Mouse (Mus musculus) kidney, embryonic 14.5 days (tissue): ENCODE results near the gene Htatip2. TPM values are rescaled to one million over a fixed set of nuclear protein-coding genes. Genes with fewer than 3 reads are reported as not detected.

Experiments used
- ATAC-seq: fragments of 200-750 bp; cut with Nextera tagmentation; 2 replicates; pipeline ENCODE4 v1.8.0; 2017; ENCODE audit warnings: moderate number of reproducible peaks, mild to moderate bottlenecking, moderate TSS enrichment, moderate library complexity; ENCODE audit not compliant: low FRiP score, low TSS enrichment
- H3K27ac ChIP-seq: fragments of 300-500 bp; sonication (generic); 2 replicates; pipeline ENCODE4 v1.5.1; 2014; ENCODE audit warnings: low read depth, mild to moderate bottlenecking, low read length, moderate library complexity, mixed read lengths
- H3K27me3 ChIP-seq: fragments of 300-500 bp; sonication (generic); 2 replicates; pipeline ENCODE4 v1.6.1; 2014; ENCODE audit warnings: mild to moderate bottlenecking, low read length; ENCODE audit not compliant: control insufficient read depth, insufficient read depth
- H3K36me3 ChIP-seq: fragments of 300-500 bp; sonication (generic); 2 replicates; pipeline ENCODE4 v1.6.1; 2014; ENCODE audit warnings: low read length, mixed read lengths; ENCODE audit not compliant: control insufficient read depth, insufficient read depth
- H3K4me1 ChIP-seq: fragments of 300-500 bp; sonication (generic); 2 replicates; pipeline ENCODE4 v1.6.1; 2014; ENCODE audit warnings: low read length, mixed read lengths; ENCODE audit not compliant: control insufficient read depth, insufficient read depth
- H3K4me2 ChIP-seq: fragments of 300-500 bp; sonication (generic); replicated peaks from 2 replicates; pipeline ENCODE4 v1.6.1; 2014; ENCODE audit warnings: low read depth, mild to moderate bottlenecking, low read length
- H3K4me3 ChIP-seq: fragments of 300-500 bp; sonication (generic); 2 replicates; pipeline ENCODE4 v1.5.1; 2014; ENCODE audit warnings: mild to moderate bottlenecking, low read length
- H3K9ac ChIP-seq: fragments of 300-500 bp; sonication (generic); 2 replicates; pipeline ENCODE4 v1.6.1; 2014; ENCODE audit warnings: low read depth, mild to moderate bottlenecking, low read length, moderate library complexity
- H3K9me3 ChIP-seq: fragments of 300-500 bp; sonication (generic); 2 replicates; pipeline ENCODE4 v1.6.1; 2016; ENCODE audit warnings: low read length; ENCODE audit not compliant: control insufficient read depth
- WGBS: fragments of 180-500 bp; shearing (Covaris S2); extraction: QIAGEN DNeasy Blood & Tissue Kit; methylation state at CpG from one replicate; pipeline ENCODE4 v1.1.7; 2014; 5-methylcytosine and 5-hydroxymethylcytosine counted together
- polyA plus RNA-seq: library from polyadenylated mRNA; unstranded; fragments of >200 nt; fragmentation: Nextera tagmentation; extraction: Ambion mirVana; gene quantifications from 2 replicates; pipeline ENCODE4 v1.2.1, GENCODE M21; 2014

The Htatip2 gene
- polyA plus RNA-seq, 1 experiment from 2014 or later: 6.8 TPM

- Histone ChIP-seq H3K27me3 (peaks cover 5% of the 10 kb centered on the region; the same call in 1 of the 2 replicates), H3K9me3 (no peaks in the 10 kb centered on the region), H3K9ac (no peak overlapping the region), H3K4me3 (peak overlapping the region; percentile 12; the same call in 1 of the 2 replicates), H3K4me1 (no peaks in the 10 kb centered on the region), H3K27ac (no peak overlapping the region), H3K4me2 (peak overlapping the region; percentile 23), H3K36me3 (no peaks in the 10 kb centered on the region)
- 27% methylated on average over 25 of the region's 25 CpGs for WGBS
- 0 out of 2 replicates have a peak, but pooled peaks have one; percentile 30 for ATAC-seq
These were observed 6.0 kb upstream of the Htatip2 start for GRCm38 (mm10) chr7:49752730-49753506.

- H3K4me3 ChIP-seq: no peak overlapping the region
- no peaks in the 10 kb centered on the region for H3K36me3 ChIP-seq
- peaks cover 5% of the 10 kb centered on the region; the same call in 1 of the 2 replicates for H3K27me3 ChIP-seq
- ATAC-seq: no peak
- no peak overlapping the region for H3K4me2 ChIP-seq
- H3K9ac ChIP-seq: no peak overlapping the region
- H3K27ac ChIP-seq: no peak overlapping the region
- H3K9me3 ChIP-seq: peaks cover 4% of the 10 kb centered on the region; the same call in 1 of the 2 replicates
- 5% methylated on average over 9 of the region's 9 CpGs for WGBS
- H3K4me1 ChIP-seq: 0 out of 2 replicates have a peak, but pooled peaks cover 2% of the 10 kb centered on the region
These were observed 4.1 kb upstream of the Htatip2 start for GRCm38 (mm10) chr7:49754767-49755166.

GRCm38 (mm10) chr7:49762605-49763004, 3.7 kb downstream of the Htatip2 start:
- no peak for ATAC-seq
- 82% methylated on average over 13 of the region's 13 CpGs for WGBS

GRCm38 (mm10) chr7:49764011-49764716, 5.2 kb downstream of the Htatip2 start:
- H3K4me3 ChIP-seq: no peak overlapping the region
- H3K4me2 ChIP-seq: no peak overlapping the region
- no peak for ATAC-seq
- peaks cover 5% of the 10 kb centered on the region; the same call in 1 of the 2 replicates for H3K9me3 ChIP-seq
- no peaks in the 10 kb centered on the region for H3K27me3 ChIP-seq
- no peak overlapping the region for H3K9ac ChIP-seq
- H3K36me3 ChIP-seq: no peaks in the 10 kb centered on the region
- 63% methylated on average over 10 of the region's 10 CpGs for WGBS
- no peak overlapping the region for H3K27ac ChIP-seq
- 0 out of 2 replicates have a peak, but pooled peaks cover 2% of the 10 kb centered on the region for H3K4me1 ChIP-seq

More at GRCm38 (mm10) chr7:49762605-49763004, 3.7 kb downstream of the Htatip2 start:
- Histone ChIP-seq H3K4me3 (no peak overlapping the region), H3K36me3 (no peaks in the 10 kb centered on the region), H3K9ac (no peak overlapping the region), H3K27ac (no peak overlapping the region), H3K4me2 (no peak overlapping the region), H3K9me3 (peaks cover 5% of the 10 kb centered on the region; the same call in 1 of the 2 replicates), H3K4me1 (0 out of 2 replicates have a peak, but pooled peaks cover 2% of the 10 kb centered on the region), H3K27me3 (no peaks in the 10 kb centered on the region; the same call in 1 of the 2 replicates)

- 87% methylated on average over 7 of the region's 7 CpGs for WGBS
- no peak for ATAC-seq
- H3K27me3 ChIP-seq: no peaks in the 10 kb centered on the region
- H3K4me2 ChIP-seq: no peak overlapping the region
- H3K4me3 ChIP-seq: no peak overlapping the region
- H3K36me3 ChIP-seq: no peaks in the 10 kb centered on the region
- H3K9me3 ChIP-seq: no peaks in the 10 kb centered on the region
- H3K9ac ChIP-seq: no peak overlapping the region
- H3K4me1 ChIP-seq: no peaks in the 10 kb centered on the region
- H3K27ac ChIP-seq: no peak overlapping the region
These were observed 7.3 kb downstream of the Htatip2 start for GRCm38 (mm10) chr7:49766166-49766565.

GRCm38 (mm10) chr7:49768509-49768908, 9.6 kb downstream of the Htatip2 start:
- H3K36me3 ChIP-seq: no peaks in the 10 kb centered on the region
- 66% methylated on average over 9 of the region's 9 CpGs for WGBS
- no peak overlapping the region for H3K27ac ChIP-seq
- no peaks in the 10 kb centered on the region for H3K9me3 ChIP-seq
- ATAC-seq: no peak
- H3K9ac ChIP-seq: no peak overlapping the region
- H3K4me1 ChIP-seq: no peaks in the 10 kb centered on the region
- no peak overlapping the region for H3K4me3 ChIP-seq
- no peak overlapping the region for H3K4me2 ChIP-seq
- no peaks in the 10 kb centered on the region for H3K27me3 ChIP-seq

- Histone ChIP-seq H3K4me3 (no peak overlapping the region), H3K27me3 (no peaks in the 10 kb centered on the region), H3K4me1 (peaks cover 8% of the 10 kb centered on the region; the same call in 1 of the 2 replicates), H3K27ac (no peak overlapping the region), H3K9ac (no peak overlapping the region), H3K9me3 (no peaks in the 10 kb centered on the region), H3K36me3 (no peaks in the 10 kb centered on the region), H3K4me2 (no peak overlapping the region)
- 96% methylated on average over 2 of the region's 2 CpGs for WGBS
- no peak for ATAC-seq
These were observed 15.5 kb downstream of the Htatip2 start for GRCm38 (mm10) chr7:49774396-49774795.

GRCm38 (mm10) chr7:49777585-49777984, 18.7 kb downstream of the Htatip2 start:
- peak; percentile 17 for ATAC-seq
- peaks cover 12% of the 10 kb centered on the region; the same call in 1 of the 2 replicates for H3K4me1 ChIP-seq
- 49% methylated on average over 3 of the region's 3 CpGs for WGBS
- no peak overlapping the region for H3K27ac ChIP-seq
- H3K9me3 ChIP-seq: no peaks in the 10 kb centered on the region
- no peak overlapping the region for H3K4me3 ChIP-seq
- no peaks in the 10 kb centered on the region for H3K27me3 ChIP-seq
- H3K36me3 ChIP-seq: peaks cover 11% of the 10 kb centered on the region; the same call in 1 of the 2 replicates
- no peak overlapping the region for H3K9ac ChIP-seq
- H3K4me2 ChIP-seq: no peak overlapping the region
